Mouse (Mus musculus): ENCODE results near the gene Slc36a3. TPM values are rescaled to one million over a fixed set of nuclear protein-coding genes. Genes with fewer than 3 reads are reported as not detected.
A peak's percentile ranks its signal among the peaks of the same experiment; 100 is the strongest.

Slc36a3 gene
- polyA plus RNA-seq, 1 experiment from 2014 or later: not detected

DNA sequence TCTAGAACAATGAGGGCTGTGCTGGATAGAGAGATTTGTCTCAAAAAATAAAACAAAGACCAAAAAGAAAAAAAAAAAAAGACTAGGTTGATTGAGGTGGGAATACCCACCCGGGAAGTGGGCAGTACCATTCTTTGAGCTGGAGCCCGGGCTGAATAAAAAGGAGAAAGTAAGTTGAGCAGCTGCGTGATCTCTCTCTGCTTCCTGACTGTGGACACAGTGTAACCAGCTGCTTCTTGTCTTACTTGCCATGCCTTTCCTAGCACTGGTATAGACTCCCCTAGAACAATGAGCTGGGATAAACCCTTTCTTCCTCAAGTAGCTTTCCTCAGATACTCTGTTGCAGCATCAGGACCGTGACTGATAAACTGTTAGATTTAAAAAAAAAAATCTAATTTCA lies 10.0 kb downstream of the Slc36a3 start:
- no peak overlapping the region for H3K27ac ChIP-seq (replicated peaks)
- H3K4me2 ChIP-seq: no peak overlapping the region
- 73% methylated on average over 4 of the region's 4 CpGs for WGBS
- no peak for ATAC-seq (ENCODE audit: extremely low read depth, insufficient number of reproducible peaks, low FRiP score, low TSS enrichment)
- H3K9me3 ChIP-seq: no peaks in the 10 kb centered on the region
- H3K36me3 ChIP-seq: no peaks in the 10 kb centered on the region
- H3K4me1 ChIP-seq: no peaks in the 10 kb centered on the region
- no peak overlapping the region for H3K9ac ChIP-seq
- H3K4me3 ChIP-seq: no peak overlapping the region
- H3K27me3 ChIP-seq (replicated peaks): no peaks in the 10 kb centered on the region

DNA sequence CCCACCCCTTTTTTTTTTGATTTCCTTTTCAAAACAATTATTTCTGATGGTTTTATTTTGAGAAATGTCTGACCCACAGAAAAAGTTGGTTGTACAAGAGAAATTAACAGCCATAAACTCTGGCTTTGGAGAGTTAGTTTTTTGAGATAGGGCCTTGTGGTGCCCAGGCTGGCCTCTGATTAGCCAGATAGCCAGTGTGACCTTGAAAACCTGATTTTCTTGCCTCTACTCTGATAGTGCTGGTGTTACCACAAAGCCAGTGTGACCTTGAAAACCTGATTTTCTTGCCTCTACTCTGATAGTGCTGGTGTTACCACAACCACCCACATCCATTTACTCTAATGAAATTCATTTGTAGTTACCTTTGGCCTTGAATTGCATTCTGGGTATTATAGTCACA lies 13.9 kb downstream of the Slc36a3 start:
- Histone ChIP-seq H3K27ac (replicated peaks) (no peak overlapping the region), H3K4me1 (no peaks in the 10 kb centered on the region), H3K36me3 (no peaks in the 10 kb centered on the region), H3K9ac (no peak overlapping the region), H3K27me3 (replicated peaks) (no peaks in the 10 kb centered on the region), H3K4me2 (no peak overlapping the region), H3K9me3 (no peaks in the 10 kb centered on the region), H3K4me3 (no peak overlapping the region)
- ATAC-seq (ENCODE audit: extremely low read depth, insufficient number of reproducible peaks, low FRiP score, low TSS enrichment): no peak

DNA sequence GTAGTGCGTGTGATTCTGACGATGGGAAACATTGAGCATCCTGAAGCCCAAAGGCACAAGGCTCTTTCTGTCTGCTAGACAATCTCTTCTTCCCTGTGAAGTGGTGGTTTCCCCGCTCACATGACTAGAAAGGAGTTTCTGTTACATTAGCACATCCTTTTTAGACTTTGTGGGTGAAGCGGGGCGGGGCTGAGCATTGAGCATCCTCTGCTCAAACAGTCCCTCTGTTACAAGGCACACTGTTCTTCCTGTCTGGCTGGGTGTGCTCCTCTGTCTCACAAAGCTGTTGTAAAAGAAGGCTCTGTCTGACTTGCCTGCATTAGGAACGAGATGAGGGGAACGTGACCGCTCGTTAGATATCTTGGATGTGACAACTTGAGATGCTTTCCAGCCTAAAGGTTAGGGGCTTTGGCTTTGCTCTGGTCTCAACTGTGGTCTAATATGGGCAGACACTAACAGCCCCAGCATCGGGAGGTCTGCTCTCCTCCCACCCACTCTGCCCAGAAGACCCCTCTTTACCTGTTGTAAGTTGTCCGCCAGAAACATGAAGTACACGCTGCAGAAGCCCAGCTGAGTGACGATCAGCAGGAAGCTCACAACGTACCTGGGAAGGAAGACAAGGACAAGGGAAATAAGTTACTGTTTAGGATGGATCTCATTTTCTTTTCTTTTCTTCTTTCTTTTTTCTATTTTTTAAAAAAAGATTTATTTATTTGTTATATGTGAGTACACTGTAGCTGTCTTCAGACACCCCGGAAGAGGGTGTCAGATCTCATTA lies 14.5 kb downstream of the Slc36a3 start:
- Histone ChIP-seq H3K4me2 (no peak overlapping the region), H3K4me3 (no peak overlapping the region), H3K36me3 (no peaks in the 10 kb centered on the region), H3K9me3 (no peaks in the 10 kb centered on the region), H3K4me1 (no peaks in the 10 kb centered on the region), H3K27me3 (replicated peaks) (no peaks in the 10 kb centered on the region), H3K9ac (no peak overlapping the region), H3K27ac (replicated peaks) (no peak overlapping the region)
- WGBS: 69% methylated on average over 15 of the region's 15 CpGs
- ATAC-seq (ENCODE audit: extremely low read depth, insufficient number of reproducible peaks, low FRiP score, low TSS enrichment): no peak

DNA sequence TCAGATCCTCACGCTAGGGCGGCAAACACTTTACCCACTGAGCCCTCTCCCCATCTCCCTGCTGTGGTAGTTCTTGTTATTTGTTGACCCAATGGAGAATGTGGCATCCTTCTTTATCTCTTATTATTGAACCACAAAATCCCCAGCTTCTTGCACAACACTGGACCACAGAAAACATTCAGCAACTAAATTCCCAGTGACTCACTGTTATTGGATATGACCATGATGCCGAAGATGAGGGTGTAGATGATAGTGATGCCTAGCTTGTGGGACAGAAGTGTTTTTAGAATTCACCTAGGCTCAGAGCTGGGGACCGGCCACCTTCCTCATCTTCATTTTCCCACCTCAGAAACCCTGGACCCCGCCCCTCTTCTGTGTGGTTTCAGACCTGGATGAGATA lies 16.6 kb downstream of the Slc36a3 start:
- ATAC-seq (ENCODE audit: extremely low read depth, insufficient number of reproducible peaks, low FRiP score, low TSS enrichment): no peak
- Histone ChIP-seq H3K9me3 (no peaks in the 10 kb centered on the region), H3K27ac (replicated peaks) (no peak overlapping the region), H3K4me3 (no peak overlapping the region), H3K27me3 (replicated peaks) (no peaks in the 10 kb centered on the region), H3K4me2 (no peak overlapping the region), H3K36me3 (no peaks in the 10 kb centered on the region), H3K4me1 (no peaks in the 10 kb centered on the region), H3K9ac (no peak overlapping the region)
- 85% methylated on average over 5 of the region's 5 CpGs for WGBS

DNA sequence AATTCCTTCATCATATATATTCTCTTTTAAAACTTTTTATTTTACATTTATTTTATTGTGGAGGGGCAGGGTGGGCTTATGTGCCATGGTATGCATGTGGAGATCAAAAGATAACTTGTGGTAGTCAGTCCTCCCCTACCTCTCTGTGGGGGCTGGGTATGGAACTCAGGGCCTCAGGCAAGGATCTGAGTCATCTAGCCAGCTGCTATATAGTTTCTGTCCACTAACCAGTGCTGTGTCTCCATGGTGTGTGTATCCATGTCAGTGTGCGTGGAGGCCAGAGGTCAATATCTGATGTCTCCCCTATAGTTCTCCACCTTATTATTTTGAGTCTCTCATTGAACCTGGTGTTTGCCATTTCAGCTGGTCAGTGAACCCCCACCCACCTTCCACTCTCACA lies 17.1 kb downstream of the Slc36a3 start:
- Histone ChIP-seq H3K4me2 (no peak overlapping the region), H3K4me1 (no peaks in the 10 kb centered on the region), H3K27me3 (replicated peaks) (no peaks in the 10 kb centered on the region), H3K36me3 (no peaks in the 10 kb centered on the region), H3K27ac (replicated peaks) (no peak overlapping the region), H3K4me3 (no peak overlapping the region), H3K9ac (no peak overlapping the region), H3K9me3 (no peaks in the 10 kb centered on the region)
- no peak for ATAC-seq (ENCODE audit: extremely low read depth, insufficient number of reproducible peaks, low FRiP score, low TSS enrichment)
- WGBS: 81% methylated on average over 1 of the region's 1 CpGs

DNA sequence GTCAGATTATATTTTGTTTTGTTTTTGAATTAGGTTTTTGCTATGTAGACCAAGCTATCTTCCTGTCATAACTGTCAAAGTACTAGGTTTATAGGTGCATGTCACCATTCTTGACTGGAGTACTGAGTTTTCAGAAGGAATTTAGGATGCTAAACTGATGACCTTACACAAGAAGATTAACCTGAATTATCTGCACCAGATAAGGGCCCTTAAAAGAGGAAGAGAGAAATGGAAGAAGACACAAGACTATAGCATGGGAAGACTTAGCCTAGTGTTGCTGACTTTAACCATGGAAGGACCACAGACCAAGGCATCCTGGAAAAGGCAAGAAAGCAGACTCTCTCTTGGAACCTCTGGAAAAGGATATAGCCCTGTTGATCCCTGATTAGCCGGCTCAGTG lies 18.3 kb downstream of the Slc36a3 start:
- no peaks in the 10 kb centered on the region for H3K9me3 ChIP-seq
- no peak overlapping the region for H3K9ac ChIP-seq
- H3K4me2 ChIP-seq: no peak overlapping the region
- H3K4me1 ChIP-seq: no peaks in the 10 kb centered on the region
- H3K27me3 ChIP-seq (replicated peaks): no peaks in the 10 kb centered on the region
- H3K36me3 ChIP-seq: no peaks in the 10 kb centered on the region
- H3K27ac ChIP-seq (replicated peaks): no peak overlapping the region
- 89% methylated on average over 1 of the region's 1 CpGs for WGBS
- no peak overlapping the region for H3K4me3 ChIP-seq
- ATAC-seq (ENCODE audit: extremely low read depth, insufficient number of reproducible peaks, low FRiP score, low TSS enrichment): no peak

DNA sequence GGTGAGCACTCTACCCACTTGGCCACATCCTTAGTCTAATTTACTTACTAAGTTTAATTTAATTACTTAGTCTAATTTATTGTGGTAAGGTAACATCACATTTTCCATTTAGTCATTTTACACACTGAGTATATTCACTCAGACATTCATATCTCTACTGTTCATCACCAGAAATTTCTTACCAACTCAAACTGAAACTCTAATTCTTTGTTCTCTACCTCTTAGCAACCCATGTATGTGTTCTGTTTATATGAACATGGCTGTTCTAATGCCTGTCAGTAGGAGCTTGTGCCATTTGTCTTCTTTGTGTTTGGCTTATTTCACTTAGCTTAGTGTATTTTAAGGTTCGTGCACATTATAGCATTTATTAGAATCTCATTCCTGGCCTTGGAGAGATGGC lies 19.6 kb downstream of the Slc36a3 start:
- 71% methylated on average over 1 of the region's 1 CpGs for WGBS
- Histone ChIP-seq H3K36me3 (no peaks in the 10 kb centered on the region), H3K27me3 (replicated peaks) (no peaks in the 10 kb centered on the region), H3K4me1 (no peaks in the 10 kb centered on the region), H3K9ac (no peak overlapping the region), H3K9me3 (no peaks in the 10 kb centered on the region), H3K4me2 (no peak overlapping the region), H3K4me3 (no peak overlapping the region), H3K27ac (replicated peaks) (no peak overlapping the region)
- ATAC-seq (ENCODE audit: extremely low read depth, insufficient number of reproducible peaks, low FRiP score, low TSS enrichment): no peak

DNA sequence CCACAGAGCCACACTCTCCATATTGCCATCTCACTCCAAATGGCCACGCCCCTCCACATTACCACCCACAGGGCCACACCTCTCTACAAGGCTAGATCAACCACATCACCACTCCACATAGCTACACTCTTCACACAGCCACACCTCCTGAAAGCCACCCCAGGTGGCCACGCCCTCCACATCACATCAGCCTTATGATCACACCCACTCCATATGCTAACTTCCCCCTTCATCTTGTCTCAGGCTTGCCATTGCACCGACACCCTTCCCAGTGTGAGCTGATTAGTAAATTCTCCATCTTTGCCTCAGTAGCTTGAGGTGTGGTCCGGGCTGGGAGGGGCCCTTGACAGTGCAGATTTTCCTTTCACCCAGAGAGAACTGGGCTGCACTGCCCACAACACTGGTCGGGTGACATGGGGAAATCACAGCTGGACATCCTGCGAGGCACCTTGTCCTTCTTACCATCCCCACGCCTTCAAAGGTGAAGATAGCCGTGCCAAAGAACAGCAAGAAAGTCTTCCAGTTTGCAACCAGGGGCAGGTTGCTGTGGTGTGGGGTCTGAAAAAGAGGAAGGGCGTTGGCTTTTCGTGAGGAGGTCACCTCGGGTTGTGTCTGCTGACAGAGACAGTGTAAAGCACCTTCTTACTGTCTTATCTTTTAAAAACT lies 20.3 kb downstream of the Slc36a3 start:
- H3K4me1 ChIP-seq: no peaks in the 10 kb centered on the region
- no peak overlapping the region for H3K4me3 ChIP-seq
- no peak overlapping the region for H3K9ac ChIP-seq
- H3K36me3 ChIP-seq: no peaks in the 10 kb centered on the region
- H3K9me3 ChIP-seq: no peaks in the 10 kb centered on the region
- no peak overlapping the region for H3K4me2 ChIP-seq
- H3K27ac ChIP-seq (replicated peaks): no peak overlapping the region
- WGBS: 82% methylated on average over 11 of the region's 11 CpGs
- no peak for ATAC-seq (ENCODE audit: extremely low read depth, insufficient number of reproducible peaks, low FRiP score, low TSS enrichment)
- no peaks in the 10 kb centered on the region for H3K27me3 ChIP-seq (replicated peaks)

DNA sequence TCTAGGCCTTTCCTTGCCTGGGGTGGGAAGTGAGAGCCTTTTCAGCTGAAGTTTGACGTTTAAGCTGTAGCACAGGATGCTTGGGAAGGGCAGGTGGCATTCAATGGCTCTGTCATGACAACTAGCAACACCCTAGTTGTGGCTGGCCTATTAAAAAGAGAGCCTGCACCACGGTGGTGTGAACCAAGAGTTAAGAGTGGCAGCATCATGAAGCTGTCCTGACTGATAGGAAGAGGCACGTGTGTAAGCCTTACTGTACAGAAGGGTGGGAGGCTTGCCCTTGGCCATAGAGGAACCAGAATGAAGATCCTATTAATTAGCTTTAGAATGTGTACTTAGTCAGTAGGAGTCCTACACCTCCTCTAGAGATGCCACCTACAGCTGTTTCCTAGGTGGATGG lies 23.1 kb downstream of the Slc36a3 start:
- H3K4me2 ChIP-seq: no peak overlapping the region
- no peak overlapping the region for H3K27ac ChIP-seq (replicated peaks)
- H3K36me3 ChIP-seq: no peaks in the 10 kb centered on the region
- WGBS: 68% methylated on average over 3 of the region's 3 CpGs
- no peaks in the 10 kb centered on the region for H3K27me3 ChIP-seq (replicated peaks)
- no peak overlapping the region for H3K4me3 ChIP-seq
- H3K4me1 ChIP-seq: no peaks in the 10 kb centered on the region
- no peak for ATAC-seq (ENCODE audit: extremely low read depth, insufficient number of reproducible peaks, low FRiP score, low TSS enrichment)
- no peaks in the 10 kb centered on the region for H3K9me3 ChIP-seq
- H3K9ac ChIP-seq: no peak overlapping the region

DNA sequence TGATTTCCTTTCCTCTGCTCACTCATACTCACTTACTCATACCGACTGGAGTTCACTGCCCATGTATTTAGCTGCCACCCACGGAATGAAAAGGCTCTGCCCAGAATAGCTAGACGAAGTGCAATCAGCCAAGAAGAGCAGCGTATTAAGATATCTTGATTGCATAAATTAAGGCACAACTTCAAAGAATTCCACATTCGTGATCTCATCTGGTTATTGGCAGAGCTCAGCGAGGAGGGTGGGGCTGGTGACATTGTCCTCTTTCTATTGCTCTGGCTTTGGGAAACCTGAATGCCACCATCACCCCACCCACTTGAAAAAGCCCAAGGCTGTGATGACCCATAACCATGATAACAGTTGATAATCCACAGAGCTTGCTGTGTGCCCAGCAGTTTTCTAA lies 23.6 kb downstream of the Slc36a3 start:
- no peak for ATAC-seq (ENCODE audit: extremely low read depth, insufficient number of reproducible peaks, low FRiP score, low TSS enrichment)
- no peaks in the 10 kb centered on the region for H3K4me1 ChIP-seq
- 61% methylated on average over 6 of the region's 6 CpGs for WGBS

DNA sequence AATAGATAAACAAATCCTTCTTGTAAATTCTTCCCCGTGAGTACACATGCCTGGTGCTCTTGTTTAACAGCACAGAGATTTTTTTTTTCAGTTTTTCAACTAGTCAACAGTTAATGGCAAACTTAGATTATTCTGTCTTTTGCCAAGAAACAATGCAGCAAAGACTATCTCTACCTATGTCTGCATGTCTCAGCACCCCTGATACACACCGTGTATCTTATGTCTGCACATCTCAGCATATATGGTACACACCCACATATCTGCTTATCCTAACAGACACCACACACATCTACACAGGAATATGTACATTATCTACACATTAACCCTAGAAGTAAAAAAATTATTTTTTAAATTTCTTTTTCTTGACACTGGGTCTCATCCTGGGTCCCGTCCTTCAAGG lies 24.8 kb downstream of the Slc36a3 start:
- no peak for ATAC-seq (ENCODE audit: extremely low read depth, insufficient number of reproducible peaks, low FRiP score, low TSS enrichment)
- Histone ChIP-seq H3K4me1 (no peaks in the 10 kb centered on the region), H3K4me2 (no peak overlapping the region), H3K27ac (replicated peaks) (no peak overlapping the region), H3K36me3 (no peaks in the 10 kb centered on the region), H3K9me3 (no peaks in the 10 kb centered on the region), H3K9ac (no peak overlapping the region), H3K27me3 (replicated peaks) (no peaks in the 10 kb centered on the region), H3K4me3 (no peak overlapping the region)
- 74% methylated on average over 3 of the region's 3 CpGs for WGBS

More for the DNA sequence above, 23.6 kb downstream of the Slc36a3 start:
- H3K9me3 ChIP-seq: no peaks in the 10 kb centered on the region
- H3K4me3 ChIP-seq: no peak overlapping the region
- H3K4me2 ChIP-seq: no peak overlapping the region
- H3K36me3 ChIP-seq: no peaks in the 10 kb centered on the region
- no peaks in the 10 kb centered on the region for H3K27me3 ChIP-seq (replicated peaks)
- no peak overlapping the region for H3K9ac ChIP-seq
- no peak overlapping the region for H3K27ac ChIP-seq (replicated peaks)

DNA sequence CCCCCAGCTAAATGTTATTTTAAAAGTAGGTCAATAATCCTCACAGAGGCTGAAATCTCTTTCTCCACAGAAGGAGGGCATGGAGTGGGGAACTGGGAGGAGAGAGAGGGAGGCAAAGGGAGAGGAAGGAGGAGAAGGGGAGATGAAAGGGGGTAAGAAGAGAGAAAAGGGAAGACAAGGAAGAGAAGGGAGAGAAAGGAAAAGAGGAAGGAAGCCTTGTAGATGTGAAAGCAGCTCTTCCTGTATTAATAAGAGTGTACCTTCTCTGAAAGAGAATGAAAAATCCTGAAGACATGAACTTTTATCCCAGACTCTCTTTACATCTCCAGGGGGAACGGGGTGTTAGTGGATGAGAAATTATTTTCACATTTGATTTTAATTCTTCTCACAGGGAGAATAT lies 30.1 kb downstream of the Slc36a3 start:
- Histone ChIP-seq H3K9me3 (no peaks in the 10 kb centered on the region; the same call in 1 of the 2 replicates), H3K4me2 (no peak overlapping the region), H3K36me3 (no peaks in the 10 kb centered on the region), H3K27ac (replicated peaks) (peak overlapping the region; percentile 32; the same call in 1 of the 2 replicates), H3K9ac (no peak overlapping the region), H3K27me3 (replicated peaks) (no peaks in the 10 kb centered on the region), H3K4me1 (no peaks in the 10 kb centered on the region), H3K4me3 (no peak overlapping the region)
- no peak for ATAC-seq (ENCODE audit: extremely low read depth, insufficient number of reproducible peaks, low FRiP score, low TSS enrichment)
- 84% methylated on average over 1 of the region's 1 CpGs for whole genome bisulfite sequencing

Data from heart, embryonic 13.5 days (tissue).